Mouse (Mus musculus): ENCODE results near the gene Rgl2.

GRCm38 (mm10) chr17:33973572-33973971 is 44.2 kb downstream of the Rgl2 start:
- TF ChIP-seq POLR2A (IDR thresholded peaks at IDR 0.05; ENCODE audit: insufficient read depth, low read length), result no peak
- TF ChIP-seq EP300 (IDR thresholded peaks at IDR 0.05; ENCODE audit: insufficient read depth, low read depth, low read length), result no peak
- TF ChIP-seq CTCF (IDR thresholded peaks at IDR 0.05; ENCODE audit: low read depth, low read length), result no peak

Measured in ES-Bruce4 (cell line).